Mouse (Mus musculus) heart, postnatal 0 days (tissue): ENCODE results near the gene March4. TPM values are rescaled to one million over a fixed set of nuclear protein-coding genes. Genes with fewer than 3 reads are reported as not detected.
A peak's percentile ranks its signal among the peaks of the same experiment; 100 is the strongest.

Experiments
- ATAC-seq: fragments of 200-750 bp; cut with Nextera tagmentation; 2 replicates; pipeline ENCODE4 v1.8.0; 2017; ENCODE audit warnings: low read depth, moderate number of reproducible peaks, moderate library complexity; ENCODE audit not compliant: insufficient read depth
- DNase-seq: peaks from one replicate; pipeline ENCODE4 v3.0.0-alpha.2; 2016; ENCODE audit warnings: low spot score
- H3K27ac ChIP-seq: fragments of 300-500 bp; sonication (generic); 2 replicates; pipeline ENCODE4 v1.5.1; 2014; ENCODE audit warnings: low read depth, mild to moderate bottlenecking
- H3K27me3 ChIP-seq: fragments of 300-500 bp; sonication (generic); 2 replicates; pipeline ENCODE4 v1.6.1; 2014; ENCODE audit warnings: low read length, mixed read lengths; ENCODE audit not compliant: control insufficient read depth, insufficient read depth
- H3K36me3 ChIP-seq: fragments of 300-500 bp; sonication (generic); replicated peaks from 2 replicates; pipeline ENCODE4 v1.6.1; 2014; ENCODE audit warnings: low read length, mixed read lengths; ENCODE audit not compliant: control insufficient read depth, insufficient read depth
- H3K4me1 ChIP-seq: fragments of 300-500 bp; sonication (generic); 2 replicates; pipeline ENCODE4 v1.6.1; 2014; ENCODE audit warnings: antibody characterized with exemption; ENCODE audit not compliant: control insufficient read depth, insufficient read depth
- H3K4me2 ChIP-seq: fragments of 300-500 bp; sonication (generic); 2 replicates; pipeline ENCODE4 v1.6.1; 2014; ENCODE audit warnings: low read depth, mild to moderate bottlenecking, low read length, moderate library complexity
- H3K4me3 ChIP-seq: fragments of 300-500 bp; sonication (generic); 2 replicates; pipeline ENCODE4 v1.5.1; 2014; ENCODE audit warnings: low read depth, low read length
- H3K9ac ChIP-seq: fragments of 300-500 bp; sonication (generic); replicated peaks from 2 replicates; pipeline ENCODE4 v1.6.1; 2014; ENCODE audit warnings: low read depth, low read length, mixed read lengths
- H3K9me3 ChIP-seq: fragments of 300-500 bp; sonication (generic); replicated peaks from 2 replicates; pipeline ENCODE4 v1.6.1; 2016; ENCODE audit warnings: low read length; ENCODE audit not compliant: control insufficient read depth
- CTCF ChIP-seq: IDR thresholded peaks from 2 replicates; pipeline ENCODE4 v1.5.1; 2016; ENCODE audit warnings: antibody characterized with exemption, control low read depth, low read depth
- EP300 ChIP-seq: IDR thresholded peaks from 2 replicates; pipeline ENCODE4 v1.6.1; 2016; ENCODE audit warnings: antibody characterized with exemption, low read depth
- WGBS: fragments of 180-500 bp; shearing (Covaris S2); extraction: QIAGEN DNeasy Blood & Tissue Kit; methylation state at CpG from one replicate; pipeline ENCODE4 v1.1.7; 2014; 5-methylcytosine and 5-hydroxymethylcytosine counted together
- polyA plus RNA-seq: library from polyadenylated mRNA; unstranded; fragments of >200 nt; fragmentation: Nextera tagmentation; extraction: Ambion mirVana; gene quantifications from 2 replicates; pipeline ENCODE4 v1.2.1, GENCODE M21; 2015
- total RNA-seq: library from RNA; depleted of rRNA; stranded (reverse); fragments of >200 nt; gene quantifications from 2 replicates; pipeline ENCODE4 v1.2.3, GENCODE M21; 2014; ENCODE audit warnings: low replicate concordance

The March4 gene
- total and polyA plus RNA-seq, 2 experiments from 2014 or later, result not detected

- H3K9me3 ChIP-seq, result no peaks in the 10 kb centered on the region
- H3K9ac ChIP-seq, result no peak overlapping the region
- 47% methylated on average over 15 of the region's 15 CpGs for WGBS
- H3K4me1 ChIP-seq, result no peaks in the 10 kb centered on the region
- no peak for TF ChIP-seq CTCF
- TF ChIP-seq EP300, result no peak
- H3K27ac ChIP-seq, result no peak overlapping the region
- H3K27me3 ChIP-seq, result 0 out of 2 replicates have a peak, but pooled peaks cover 13% of the 10 kb centered on the region
- no peaks in the 10 kb centered on the region for H3K36me3 ChIP-seq
- no peak for DNase-seq
- ATAC-seq, result no peak
- H3K4me2 ChIP-seq, result no peak overlapping the region
- no peak overlapping the region for H3K4me3 ChIP-seq
Measured at GRCm38 (mm10) chr1:72578351-72578750, 41.6 kb upstream of the March4 start.

GRCm38 (mm10) chr1:72577481-72577922, 40.8 kb upstream of the March4 start:
- no peak overlapping the region for H3K4me3 ChIP-seq
- H3K4me2 ChIP-seq, result no peak overlapping the region; the same call in 1 of the 2 replicates
- H3K9me3 ChIP-seq, result no peaks in the 10 kb centered on the region
- TF ChIP-seq CTCF (no peak), EP300 (no peak)
- no peaks in the 10 kb centered on the region for H3K36me3 ChIP-seq
- WGBS, result 13% methylated on average over 12 of the region's 12 CpGs
- no peaks in the 10 kb centered on the region for H3K4me1 ChIP-seq
- 0 out of 2 replicates have a peak, but pooled peaks cover 13% of the 10 kb centered on the region for H3K27me3 ChIP-seq
- H3K9ac ChIP-seq, result no peak overlapping the region
- ATAC-seq (no peak), DNase-seq (no peak)
- H3K27ac ChIP-seq, result no peak overlapping the region

- Histone ChIP-seq H3K4me2 (no peak overlapping the region), H3K27me3 (0 out of 2 replicates have a peak, but pooled peaks cover 13% of the 10 kb centered on the region), H3K4me3 (no peak overlapping the region), H3K9ac (no peak overlapping the region), H3K27ac (no peak overlapping the region), H3K36me3 (no peaks in the 10 kb centered on the region), H3K4me1 (no peaks in the 10 kb centered on the region), H3K9me3 (no peaks in the 10 kb centered on the region)
- TF ChIP-seq EP300, result no peak
- peak; percentile 35 for TF ChIP-seq CTCF
- DNase-seq (no peak), ATAC-seq (no peak)
- 40% methylated on average over 4 of the region's 4 CpGs for WGBS
Measured at GRCm38 (mm10) chr1:72575121-72575520, 38.4 kb upstream of the March4 start.

- Histone ChIP-seq H3K4me1 (no peaks in the 10 kb centered on the region), H3K4me2 (no peak overlapping the region), H3K9ac (no peak overlapping the region), H3K9me3 (no peaks in the 10 kb centered on the region), H3K27ac (no peak overlapping the region), H3K27me3 (0 out of 2 replicates have a peak, but pooled peaks cover 13% of the 10 kb centered on the region), H3K36me3 (no peaks in the 10 kb centered on the region), H3K4me3 (no peak overlapping the region)
- ATAC-seq, result no peak
- TF ChIP-seq CTCF (no peak), EP300 (no peak)
- DNase-seq, result no peak
- 38% methylated on average over 7 of the region's 7 CpGs for WGBS
Measured at GRCm38 (mm10) chr1:72574608-72575007, 37.9 kb upstream of the March4 start.

GRCm38 (mm10) chr1:72574047-72574446, 37.3 kb upstream of the March4 start:
- no peak for TF ChIP-seq EP300
- TF ChIP-seq CTCF, result no peak
- H3K36me3 ChIP-seq, result no peaks in the 10 kb centered on the region
- H3K9ac ChIP-seq, result no peak overlapping the region
- H3K4me3 ChIP-seq, result no peak overlapping the region
- ATAC-seq (no peak), DNase-seq (no peak)
- H3K27ac ChIP-seq, result no peak overlapping the region
- H3K27me3 ChIP-seq, result 0 out of 2 replicates have a peak, but pooled peaks cover 13% of the 10 kb centered on the region
- no peaks in the 10 kb centered on the region for H3K4me1 ChIP-seq
- WGBS, result 56% methylated on average over 7 of the region's 7 CpGs
- H3K4me2 ChIP-seq, result no peak overlapping the region
- no peaks in the 10 kb centered on the region for H3K9me3 ChIP-seq

- 83% methylated on average over 8 of the region's 8 CpGs for WGBS
- ATAC-seq (no peak), DNase-seq (no peak)
- TF ChIP-seq EP300 (no peak), CTCF (no peak)
- Histone ChIP-seq H3K36me3 (no peaks in the 10 kb centered on the region), H3K4me1 (no peaks in the 10 kb centered on the region), H3K4me2 (no peak overlapping the region), H3K27me3 (no peaks in the 10 kb centered on the region), H3K9ac (no peak overlapping the region), H3K27ac (no peak overlapping the region), H3K9me3 (no peaks in the 10 kb centered on the region), H3K4me3 (no peak overlapping the region)
Measured at GRCm38 (mm10) chr1:72568725-72569124, 32.0 kb upstream of the March4 start.
